Mouse (Mus musculus) splenic B cell, adult 2 months (primary cell): ENCODE measurements at regions not wholly inside any gene's neighbourhood (a gene's known extent, or its start where the extent isn't known, plus 50 kb on each side); places are given as distances from the start of the nearest gene placed in this dataset.

ENCODE experiments used
- DNase-seq: peaks from one replicate; pipeline ENCODE4 v3.0.0-alpha.2; 2011; ENCODE audit warnings: low read depth, low spot score
- H3K27me3 ChIP-seq: 2 replicates; pipeline ENCODE4 v1.6.1; 2012; ENCODE audit warnings: mild to moderate bottlenecking, low read length, moderate library complexity, mixed read lengths; ENCODE audit not compliant: control insufficient read depth, poor library complexity, insufficient read depth, severe bottlenecking
- H3K36me3 ChIP-seq: 2 replicates; pipeline ENCODE4 v1.6.1; 2012; ENCODE audit warnings: mild to moderate bottlenecking, low read length, moderate library complexity, mixed read lengths; ENCODE audit not compliant: control insufficient read depth, poor library complexity, insufficient read depth, severe bottlenecking

DNA sequence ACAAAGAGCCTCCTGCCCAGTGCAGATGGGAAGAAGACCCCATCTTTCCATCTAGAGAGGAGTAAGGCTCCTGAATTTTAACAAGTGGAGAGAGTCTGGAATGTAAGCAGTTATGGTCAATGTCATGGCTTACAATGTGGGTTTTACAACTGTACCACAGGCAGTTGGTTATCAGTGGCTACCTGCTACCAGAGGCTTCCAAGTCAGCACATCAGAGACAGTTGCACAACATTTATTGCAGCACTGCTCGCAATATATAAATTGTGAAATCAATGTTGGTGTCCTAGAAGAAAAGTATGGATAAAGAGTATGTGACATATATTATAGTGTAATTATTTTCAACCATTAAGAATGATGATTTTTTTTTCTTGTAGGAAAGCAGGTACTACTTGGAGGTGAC lies 285.0 kb upstream of the Kif2a start:
- H3K27me3 ChIP-seq = no peaks in the 10 kb centered on the region; the same call in 1 of the 2 replicates
- no peak for DNase-seq
- no peaks in the 10 kb centered on the region for H3K36me3 ChIP-seq

DNA sequence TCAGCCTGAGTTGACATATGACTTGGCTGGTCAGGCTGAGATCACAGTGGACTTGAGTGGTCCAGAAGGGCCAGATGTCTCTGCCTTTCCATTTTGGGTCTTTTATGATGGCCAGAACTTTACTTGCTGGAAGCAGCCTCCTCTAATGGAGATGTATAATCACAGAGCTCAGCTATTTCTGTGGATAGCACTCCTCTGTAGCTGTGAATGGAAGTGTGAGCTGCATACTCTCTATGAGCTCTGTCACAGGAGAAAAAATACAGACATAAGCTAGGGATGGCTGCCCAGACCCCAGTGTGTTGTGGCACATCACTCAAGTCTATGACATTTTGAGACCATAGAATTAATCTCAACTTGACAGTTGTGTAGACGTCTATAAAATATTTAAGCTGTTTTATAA lies 284.3 kb upstream of the Kif2a start:
- no peaks in the 10 kb centered on the region for H3K36me3 ChIP-seq
- no peak for DNase-seq
- no peaks in the 10 kb centered on the region; the same call in 1 of the 2 replicates for H3K27me3 ChIP-seq

GRCm38 (mm10) chr13:107305738-107306137 lies 283.8 kb upstream of the Kif2a start:
- DNase-seq = no peak
- Histone ChIP-seq H3K36me3 (no peaks in the 10 kb centered on the region), H3K27me3 (no peaks in the 10 kb centered on the region; the same call in 1 of the 2 replicates)

DNA sequence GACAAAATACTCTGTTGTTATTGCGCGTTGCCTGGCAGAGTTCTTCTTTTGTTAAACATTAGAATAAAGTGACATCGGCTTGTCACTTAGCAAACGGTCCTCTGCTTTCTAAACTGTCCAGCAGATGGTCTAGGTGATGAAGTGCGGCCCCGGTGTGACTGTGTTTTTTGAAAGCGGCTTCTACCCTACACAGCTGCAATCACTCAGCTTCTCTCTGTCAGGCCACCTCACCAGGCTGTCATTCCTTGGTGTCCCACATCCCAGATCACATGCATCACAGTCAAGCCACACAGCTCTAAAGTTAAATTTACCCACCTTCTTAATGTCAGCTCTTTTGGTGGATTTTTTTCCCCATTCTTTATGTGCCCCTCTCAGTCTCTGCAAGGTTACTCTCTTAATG lies 282.0 kb upstream of the Kif2a start:
- Histone ChIP-seq H3K36me3 (no peaks in the 10 kb centered on the region), H3K27me3 (no peaks in the 10 kb centered on the region; the same call in 1 of the 2 replicates)
- DNase-seq = no peak

DNA sequence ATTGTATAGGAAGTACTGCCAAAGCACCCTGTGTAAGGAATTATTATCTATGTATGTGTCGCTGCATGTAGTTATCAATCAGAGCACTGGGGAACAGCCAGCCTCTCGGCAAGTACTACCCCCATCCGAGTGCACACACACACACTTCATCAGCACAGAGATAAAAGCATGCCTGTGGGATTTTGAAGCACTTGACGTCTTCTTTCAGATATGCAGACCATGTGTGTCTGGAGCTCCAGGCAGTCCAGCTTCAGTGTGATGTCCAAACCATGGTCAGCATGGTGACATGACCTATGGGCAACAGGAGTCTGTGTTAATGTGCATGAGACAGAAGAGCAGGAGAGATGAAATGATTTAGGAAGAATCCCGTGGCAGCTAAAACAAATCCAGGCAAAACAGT lies 281.4 kb upstream of the Kif2a start:
- no peak for DNase-seq
- H3K27me3 ChIP-seq = no peaks in the 10 kb centered on the region; the same call in 1 of the 2 replicates
- no peaks in the 10 kb centered on the region for H3K36me3 ChIP-seq

- Histone ChIP-seq H3K27me3 (no peaks in the 10 kb centered on the region; the same call in 1 of the 2 replicates), H3K36me3 (no peaks in the 10 kb centered on the region)
- no peak for DNase-seq
These were observed 278.9 kb upstream of the Kif2a start for GRCm38 (mm10) chr13:107300792-107301191.

- H3K36me3 ChIP-seq = no peaks in the 10 kb centered on the region
- no peak for DNase-seq
- H3K27me3 ChIP-seq = no peaks in the 10 kb centered on the region
These were observed 242.7 kb upstream of the Kif2a start for GRCm38 (mm10) chr13:107264581-107264980.

- no peaks in the 10 kb centered on the region for H3K36me3 ChIP-seq
- no peak for DNase-seq
- H3K27me3 ChIP-seq = no peaks in the 10 kb centered on the region
These were observed 239.6 kb upstream of the Kif2a start for GRCm38 (mm10) chr13:107261479-107262050.

DNA sequence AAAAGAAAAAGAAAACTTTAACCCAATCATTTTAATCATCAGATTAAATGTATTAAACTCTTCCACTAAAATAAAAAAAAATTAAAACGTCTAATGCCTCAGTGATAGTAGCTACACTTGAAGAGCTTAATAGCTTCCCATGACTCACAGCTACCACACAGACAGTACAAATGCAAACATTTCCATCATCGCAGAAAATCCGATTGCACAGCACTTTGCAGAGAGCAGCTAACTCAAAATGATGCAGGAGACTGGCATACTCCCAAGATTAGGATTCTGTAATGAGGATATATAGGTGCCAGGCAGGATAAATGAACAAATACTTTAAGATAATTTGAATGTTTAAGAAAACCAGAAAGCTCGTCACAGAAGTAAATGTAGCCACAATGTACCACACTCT lies 238.3 kb upstream of the Kif2a start:
- no peaks in the 10 kb centered on the region for H3K36me3 ChIP-seq
- DNase-seq = no peak
- no peaks in the 10 kb centered on the region for H3K27me3 ChIP-seq

GRCm38 (mm10) chr13:107247792-107248505 lies 226.0 kb upstream of the Kif2a start:
- Histone ChIP-seq H3K36me3 (no peaks in the 10 kb centered on the region), H3K27me3 (no peaks in the 10 kb centered on the region)
- no peak for DNase-seq

GRCm38 (mm10) chr13:107246956-107247751 lies 225.2 kb upstream of the Kif2a start:
- Histone ChIP-seq H3K36me3 (no peaks in the 10 kb centered on the region), H3K27me3 (no peaks in the 10 kb centered on the region)
- no peak for DNase-seq

GRCm38 (mm10) chr13:107244173-107244572 lies 222.2 kb upstream of the Kif2a start:
- DNase-seq = no peak
- no peaks in the 10 kb centered on the region for H3K36me3 ChIP-seq
- no peaks in the 10 kb centered on the region for H3K27me3 ChIP-seq

- no peaks in the 10 kb centered on the region for H3K27me3 ChIP-seq
- no peaks in the 10 kb centered on the region for H3K36me3 ChIP-seq
- no peak for DNase-seq
These were observed 217.1 kb upstream of the Kif2a start for GRCm38 (mm10) chr13:107239035-107239387.

- no peaks in the 10 kb centered on the region for H3K27me3 ChIP-seq
- DNase-seq = no peak
- H3K36me3 ChIP-seq = no peaks in the 10 kb centered on the region
These were observed 216.6 kb upstream of the Kif2a start for GRCm38 (mm10) chr13:107238364-107239034.

DNA sequence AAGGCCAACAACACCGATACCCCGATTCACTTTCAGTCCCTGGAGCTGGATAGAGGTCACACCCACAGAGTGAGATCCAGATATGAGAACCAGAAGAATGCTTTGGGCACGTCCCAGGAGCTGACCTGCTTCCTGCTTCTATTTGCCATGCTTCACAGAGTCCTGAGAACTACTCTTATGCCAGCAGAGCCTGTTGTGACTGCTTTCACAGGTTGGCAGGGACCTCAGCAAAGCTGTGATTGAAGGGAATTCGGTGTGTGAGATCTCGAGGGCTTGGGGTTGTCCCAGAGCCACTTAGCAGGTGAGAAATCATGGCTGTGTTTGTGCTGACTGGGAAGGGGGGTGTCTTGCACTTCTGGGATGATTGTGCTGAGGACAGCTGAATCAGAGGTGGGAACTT lies 197.5 kb upstream of the Kif2a start:
- no peak for DNase-seq
- no peaks in the 10 kb centered on the region for H3K27me3 ChIP-seq
- no peaks in the 10 kb centered on the region for H3K36me3 ChIP-seq
